Mouse (Mus musculus): ENCODE results near the gene F2rl3.

GRCm38 (mm10) chr8:72756031-72756430 lies 5.6 kb upstream of the F2rl3 start:
- TF ChIP-seq CTCF (IDR thresholded peaks at IDR 0.05; ENCODE audit: borderline replicate concordance, control insufficient read depth, extremely low read depth, insufficient read depth, low read length, poor library complexity): no peak
- no peak for TF ChIP-seq POLR2A (IDR thresholded peaks at IDR 0.05; ENCODE audit: control insufficient read depth, extremely low read depth, insufficient read depth, low read length, poor library complexity)
